Mouse (Mus musculus) neural tube, embryonic 12.5 days (tissue): ENCODE results near the gene Trappc10. TPM values are rescaled to one million over a fixed set of nuclear protein-coding genes. Genes with fewer than 3 reads are reported as not detected.

Experiments used
- ATAC-seq: fragments of 200-750 bp; cut with Nextera tagmentation; 2 replicates; pipeline ENCODE4 v1.8.0; 2017; ENCODE audit warnings: low read depth, mild to moderate bottlenecking, moderate TSS enrichment, moderate library complexity; ENCODE audit not compliant: low FRiP score
- H3K27ac ChIP-seq: fragments of 300-500 bp; sonication (generic); 2 replicates; pipeline ENCODE4 v1.5.1; 2016
- H3K27me3 ChIP-seq: fragments of 300-500 bp; sonication (generic); replicated peaks from 2 replicates; pipeline ENCODE4 v1.6.1; 2016; ENCODE audit warnings: mild to moderate bottlenecking
- H3K36me3 ChIP-seq: fragments of 300-500 bp; sonication (generic); 2 replicates; pipeline ENCODE4 v1.6.1; 2016; ENCODE audit warnings: mild to moderate bottlenecking
- H3K4me1 ChIP-seq: fragments of 300-500 bp; sonication (generic); 2 replicates; pipeline ENCODE4 v1.6.1; 2016
- H3K4me2 ChIP-seq: fragments of 300-500 bp; sonication (generic); replicated peaks from 2 replicates; pipeline ENCODE4 v1.6.1; 2016; ENCODE audit warnings: mild to moderate bottlenecking
- H3K4me3 ChIP-seq: fragments of 300-500 bp; sonication (generic); 2 replicates; pipeline ENCODE4 v1.5.1; 2016
- H3K9ac ChIP-seq: fragments of 300-500 bp; sonication (generic); 2 replicates; pipeline ENCODE4 v1.6.1; 2016; ENCODE audit warnings: mild to moderate bottlenecking
- H3K9me3 ChIP-seq: fragments of 300-500 bp; sonication (generic); 2 replicates; pipeline ENCODE4 v1.6.1; 2016; ENCODE audit warnings: mild to moderate bottlenecking
- WGBS: fragments of 180-500 bp; shearing (Covaris S2); methylation state at CpG from one replicate; pipeline ENCODE4 v1.1.7; 2016; 5-methylcytosine and 5-hydroxymethylcytosine counted together
- polyA plus RNA-seq: library from polyadenylated mRNA; unstranded; fragments of >200 nt; fragmentation: Nextera tagmentation; extraction: Ambion mirVana; gene quantifications from 2 replicates; pipeline ENCODE4 v1.2.1, GENCODE M21; 2016

Gene Trappc10
- polyA plus RNA-seq, 1 experiment from 2014 or later = 24.9 TPM

DNA sequence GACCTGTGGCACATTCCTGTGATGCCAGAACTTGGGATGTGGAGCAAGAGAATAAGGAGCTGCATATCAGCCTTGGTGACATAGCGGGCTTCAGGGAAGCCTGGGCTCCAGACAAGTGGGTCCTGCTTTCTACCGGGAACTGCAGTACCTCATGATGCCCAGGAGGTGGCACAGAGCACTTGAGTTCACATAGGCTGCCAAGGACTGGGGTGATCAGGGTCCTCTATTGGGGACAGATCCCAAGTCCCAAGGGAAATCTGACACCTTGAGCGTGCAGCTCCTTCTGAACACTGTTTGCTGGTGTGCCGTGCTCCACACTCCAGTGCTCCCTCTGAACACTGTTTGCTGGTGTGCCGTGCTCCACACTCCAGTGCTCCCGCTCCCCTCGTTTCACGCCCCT is 34.8 kb upstream of the Trappc10 start:
- no peak overlapping the region for H3K27ac ChIP-seq
- no peaks in the 10 kb centered on the region for H3K4me1 ChIP-seq
- H3K9me3 ChIP-seq = no peaks in the 10 kb centered on the region
- peak; percentile 53 for ATAC-seq
- H3K27me3 ChIP-seq = no peaks in the 10 kb centered on the region
- H3K9ac ChIP-seq = no peak overlapping the region
- H3K36me3 ChIP-seq = peaks cover 72% of the 10 kb centered on the region
- H3K4me3 ChIP-seq = no peak overlapping the region
- no peak overlapping the region for H3K4me2 ChIP-seq
- 56% methylated on average over 8 of the region's 8 CpGs for WGBS

DNA sequence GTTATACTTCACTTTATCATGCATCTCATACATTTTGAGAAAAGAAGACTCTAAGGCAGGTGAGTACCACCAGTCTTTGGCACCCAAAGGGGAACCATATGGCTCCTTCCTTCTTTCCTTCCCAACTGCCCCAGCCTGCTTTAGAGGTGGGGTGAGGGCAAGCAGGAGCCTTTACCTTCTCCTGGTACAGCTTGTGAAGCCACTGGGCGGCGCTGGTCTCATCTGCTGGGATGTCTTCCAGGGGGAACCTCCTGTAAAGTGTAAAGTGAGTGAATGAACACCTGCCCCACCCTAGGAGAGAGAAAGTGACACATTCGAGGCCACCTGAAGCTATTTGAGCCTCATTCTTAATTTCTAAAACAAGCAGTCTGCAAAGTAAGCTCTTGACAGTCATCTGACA is 33.4 kb upstream of the Trappc10 start:
- no peak overlapping the region for H3K4me2 ChIP-seq
- no peak overlapping the region for H3K27ac ChIP-seq
- no peak overlapping the region for H3K9ac ChIP-seq
- no peaks in the 10 kb centered on the region for H3K9me3 ChIP-seq
- H3K36me3 ChIP-seq = peaks cover 68% of the 10 kb centered on the region
- ATAC-seq = no peak
- no peaks in the 10 kb centered on the region for H3K4me1 ChIP-seq
- WGBS = 76% methylated on average over 3 of the region's 3 CpGs
- no peaks in the 10 kb centered on the region for H3K27me3 ChIP-seq
- H3K4me3 ChIP-seq = no peak overlapping the region

DNA sequence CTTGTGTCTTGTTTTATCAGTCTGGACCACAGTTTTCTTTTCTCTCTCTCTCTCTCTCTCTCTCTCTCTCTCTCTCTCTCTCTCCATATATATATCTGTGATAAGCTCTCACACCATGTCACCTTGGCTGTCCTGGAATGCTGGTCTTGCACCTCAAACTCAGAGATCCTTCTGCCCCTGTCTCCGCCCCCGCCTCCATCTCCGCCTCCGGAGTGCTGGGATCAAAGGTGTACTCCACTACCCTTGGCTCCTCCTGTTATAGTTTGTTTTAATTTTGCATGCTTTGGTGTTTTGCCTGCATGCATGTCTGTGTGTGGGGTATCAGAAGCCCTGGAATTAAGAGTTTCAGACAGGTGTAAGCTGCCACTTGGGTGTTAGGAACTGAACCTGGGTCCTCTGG is 31.8 kb upstream of the Trappc10 start:
- Histone ChIP-seq H3K9ac (no peak overlapping the region), H3K4me1 (no peaks in the 10 kb centered on the region)
- WGBS = 95% methylated on average over 4 of the region's 4 CpGs

DNA sequence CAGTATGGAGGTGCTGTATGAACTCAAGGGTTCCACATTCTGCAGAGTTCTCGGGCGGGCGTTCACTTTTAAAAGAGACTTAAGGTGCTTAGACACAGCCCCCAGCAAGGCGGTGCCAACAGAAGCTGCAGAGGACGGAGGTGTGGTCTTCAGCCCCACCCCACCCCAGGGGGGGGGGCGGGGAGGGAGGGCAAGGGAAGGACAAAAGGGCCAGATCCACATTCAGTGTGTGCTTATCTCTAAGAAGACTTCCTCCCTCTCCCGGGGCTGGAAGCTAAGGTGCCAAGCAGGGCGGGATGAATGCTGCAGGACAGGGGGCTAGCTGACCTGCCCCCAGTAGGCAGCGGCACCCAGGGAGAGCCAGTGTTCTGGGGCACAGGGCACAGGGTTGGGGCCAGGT is 28.5 kb upstream of the Trappc10 start:
- Histone ChIP-seq H3K4me3 (no peak overlapping the region), H3K36me3 (peaks cover 48% of the 10 kb centered on the region), H3K27me3 (no peaks in the 10 kb centered on the region), H3K27ac (no peak overlapping the region), H3K9ac (no peak overlapping the region), H3K4me1 (no peaks in the 10 kb centered on the region), H3K4me2 (no peak overlapping the region), H3K9me3 (no peaks in the 10 kb centered on the region)
- 41% methylated on average over 9 of the region's 9 CpGs for WGBS
- no peak for ATAC-seq

More for the DNA sequence above, 31.8 kb upstream of the Trappc10 start:
- Histone ChIP-seq H3K27me3 (no peaks in the 10 kb centered on the region), H3K4me3 (no peak overlapping the region), H3K27ac (no peak overlapping the region), H3K9me3 (no peaks in the 10 kb centered on the region), H3K36me3 (peaks cover 65% of the 10 kb centered on the region), H3K4me2 (no peak overlapping the region)
- ATAC-seq = no peak

DNA sequence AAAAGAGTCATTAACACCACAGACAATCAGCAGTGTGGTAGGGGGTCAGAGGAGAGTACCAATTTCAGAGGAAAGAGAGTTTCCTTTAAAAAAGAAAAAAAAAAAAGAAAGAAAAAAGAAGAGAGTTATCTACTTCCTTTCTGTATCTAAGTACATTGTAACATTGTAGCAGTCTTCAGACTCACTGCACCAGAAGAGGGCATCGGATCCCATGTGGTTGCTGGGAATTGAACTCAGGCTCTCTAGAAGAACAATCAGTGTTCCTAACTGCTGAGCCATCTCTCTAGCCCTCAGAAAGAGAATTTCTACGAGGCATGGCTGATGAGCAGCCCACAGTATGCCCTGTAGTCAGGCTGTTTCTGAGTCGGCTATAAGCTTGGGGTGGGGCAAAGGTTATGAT is 21.4 kb upstream of the Trappc10 start:
- Histone ChIP-seq H3K9ac (no peak overlapping the region), H3K4me2 (no peak overlapping the region), H3K27ac (no peak overlapping the region), H3K36me3 (0 out of 2 replicates have a peak, but pooled peaks cover 3% of the 10 kb centered on the region), H3K4me1 (no peaks in the 10 kb centered on the region), H3K27me3 (no peaks in the 10 kb centered on the region), H3K9me3 (no peaks in the 10 kb centered on the region), H3K4me3 (no peak overlapping the region)
- ATAC-seq = no peak
- WGBS = 69% methylated on average over 3 of the region's 3 CpGs

DNA sequence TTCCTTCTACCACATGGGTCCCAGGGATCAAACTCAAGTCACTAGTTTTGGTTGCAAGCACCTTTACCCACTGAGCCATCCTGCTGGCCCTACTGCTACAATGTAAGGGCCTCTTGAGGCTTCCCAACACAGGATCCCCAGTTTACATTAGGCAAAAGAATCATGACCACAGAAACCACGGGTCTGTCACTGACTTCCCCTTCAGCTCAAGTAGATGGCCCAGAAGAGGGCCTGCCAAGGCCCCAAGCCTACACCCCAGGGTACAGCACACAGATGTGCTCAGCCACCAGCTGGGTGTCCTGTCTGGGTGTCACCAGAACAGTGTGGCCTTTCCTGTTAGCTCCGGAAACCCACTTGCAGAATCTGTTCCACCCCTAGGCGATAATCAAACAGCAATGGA is 20.3 kb upstream of the Trappc10 start:
- H3K27me3 ChIP-seq = no peaks in the 10 kb centered on the region
- H3K36me3 ChIP-seq = no peaks in the 10 kb centered on the region
- H3K4me2 ChIP-seq = no peak overlapping the region
- no peaks in the 10 kb centered on the region for H3K4me1 ChIP-seq
- no peak for ATAC-seq
- H3K9ac ChIP-seq = no peak overlapping the region
- H3K4me3 ChIP-seq = no peak overlapping the region
- H3K27ac ChIP-seq = no peak overlapping the region
- 83% methylated on average over 3 of the region's 3 CpGs for WGBS
- no peaks in the 10 kb centered on the region for H3K9me3 ChIP-seq

DNA sequence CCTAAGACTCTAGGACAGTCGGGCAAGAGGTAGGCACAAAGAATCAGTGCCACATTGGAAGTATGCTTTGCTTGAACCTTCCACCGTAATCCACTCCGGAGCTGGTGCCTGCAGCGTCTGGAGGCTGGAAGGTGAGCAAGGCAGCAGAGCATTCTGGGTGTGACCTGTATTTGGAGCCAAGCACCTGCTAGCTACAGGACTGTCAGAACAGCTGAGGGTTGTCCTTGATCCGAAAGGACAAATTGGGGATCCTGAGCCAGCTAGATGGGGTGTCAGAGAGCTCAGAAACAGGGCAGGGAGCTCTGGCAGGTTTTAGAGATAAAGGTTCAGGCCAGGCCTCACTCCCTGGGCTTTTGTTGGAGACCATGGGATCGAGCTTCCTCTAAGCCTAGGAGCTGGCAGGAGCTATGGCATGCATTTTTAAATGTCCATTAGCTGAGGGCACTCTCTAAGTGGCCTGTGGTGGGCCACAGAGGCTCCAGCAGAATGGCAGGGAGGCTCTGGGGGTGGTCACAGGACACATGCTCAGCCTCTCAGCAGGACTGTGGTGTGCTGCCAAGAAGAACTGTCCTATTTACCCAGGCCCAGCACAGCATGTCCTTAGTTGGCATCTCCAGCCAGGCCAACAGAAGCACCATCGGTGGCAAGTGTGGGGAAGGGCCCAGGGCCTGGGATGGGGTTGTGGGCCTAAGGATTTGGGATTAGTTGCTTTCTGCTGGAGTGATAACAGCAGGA is 16.6 kb upstream of the Trappc10 start:
- Histone ChIP-seq H3K4me3 (no peak overlapping the region), H3K27ac (no peak overlapping the region), H3K27me3 (no peaks in the 10 kb centered on the region), H3K9me3 (no peaks in the 10 kb centered on the region), H3K4me1 (no peaks in the 10 kb centered on the region), H3K4me2 (no peak overlapping the region), H3K9ac (no peak overlapping the region), H3K36me3 (no peaks in the 10 kb centered on the region)
- ATAC-seq = no peak
- WGBS = 71% methylated on average over 7 of the region's 7 CpGs

DNA sequence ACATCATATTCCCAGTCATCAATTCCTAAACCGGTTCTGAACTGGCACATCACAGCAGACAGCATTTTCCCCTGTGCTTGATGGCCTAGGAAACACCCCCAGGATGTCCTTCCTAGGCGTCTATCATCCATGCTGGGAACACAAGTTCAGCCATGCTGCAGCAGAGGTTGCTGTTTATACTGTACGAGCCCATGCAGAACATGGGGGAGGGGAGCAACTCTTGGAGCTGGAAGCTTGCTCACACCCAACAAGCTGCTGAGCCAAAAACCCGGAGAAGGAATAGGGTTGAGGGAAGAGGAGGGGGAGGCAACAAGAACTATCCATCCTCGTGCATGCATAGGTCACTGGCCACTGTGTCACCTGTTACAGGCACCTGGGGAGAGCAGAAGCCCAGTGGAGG is 15.9 kb upstream of the Trappc10 start:
- Histone ChIP-seq H3K9ac (no peak overlapping the region), H3K4me1 (no peaks in the 10 kb centered on the region), H3K4me2 (no peak overlapping the region), H3K27ac (no peak overlapping the region), H3K4me3 (no peak overlapping the region), H3K36me3 (no peaks in the 10 kb centered on the region), H3K9me3 (no peaks in the 10 kb centered on the region), H3K27me3 (no peaks in the 10 kb centered on the region)
- WGBS = 28% methylated on average over 5 of the region's 5 CpGs
- no peak for ATAC-seq

DNA sequence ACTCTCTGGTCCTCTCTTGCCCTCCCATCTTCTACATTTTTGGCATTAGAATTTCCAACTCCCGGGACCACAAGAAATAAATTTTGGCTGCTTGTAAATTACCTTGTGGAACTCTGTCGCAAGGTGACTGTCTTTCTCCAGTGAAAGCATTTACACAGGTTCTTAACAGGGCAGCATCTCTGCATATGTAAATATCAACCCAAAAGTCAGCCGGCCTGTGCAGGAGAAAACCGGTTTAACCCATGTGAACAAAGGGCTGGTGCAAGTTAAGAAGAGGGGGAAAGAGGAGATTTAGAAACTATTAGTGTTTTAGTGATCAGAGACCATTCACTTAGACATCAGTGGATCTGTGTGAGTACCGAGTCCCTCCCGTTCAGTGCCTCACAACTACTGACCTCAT is 15.3 kb upstream of the Trappc10 start:
- 53% methylated on average over 6 of the region's 6 CpGs for WGBS

DNA sequence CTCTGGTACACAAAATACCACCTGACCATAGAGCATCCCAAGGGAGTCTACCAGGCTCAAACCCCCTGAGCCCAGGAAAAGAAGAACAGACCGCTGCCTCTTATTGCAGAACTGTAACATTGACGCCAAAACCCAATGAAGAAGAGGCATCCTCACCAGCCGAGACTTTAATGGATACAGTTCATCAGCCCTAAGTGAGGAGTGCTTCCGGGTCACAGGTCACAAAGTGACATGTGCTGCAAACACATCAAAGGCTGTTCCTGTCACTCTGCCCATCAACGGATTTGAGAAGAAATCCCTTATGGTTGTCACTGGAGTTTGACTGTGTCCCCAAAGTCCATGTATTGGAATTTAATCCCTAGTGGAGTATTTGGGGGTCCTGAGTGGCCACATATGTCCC is 14.8 kb upstream of the Trappc10 start:
- H3K9me3 ChIP-seq = no peaks in the 10 kb centered on the region
- WGBS = 80% methylated on average over 5 of the region's 5 CpGs
- H3K36me3 ChIP-seq = no peaks in the 10 kb centered on the region
- no peaks in the 10 kb centered on the region for H3K4me1 ChIP-seq
- no peak overlapping the region for H3K9ac ChIP-seq
- no peaks in the 10 kb centered on the region for H3K27me3 ChIP-seq
- no peak overlapping the region for H3K4me2 ChIP-seq
- H3K27ac ChIP-seq = no peak overlapping the region
- no peak for ATAC-seq
- H3K4me3 ChIP-seq = no peak overlapping the region

More for the DNA sequence above, 15.3 kb upstream of the Trappc10 start:
- H3K4me1 ChIP-seq = no peaks in the 10 kb centered on the region
- no peaks in the 10 kb centered on the region for H3K36me3 ChIP-seq
- no peaks in the 10 kb centered on the region for H3K9me3 ChIP-seq
- no peak overlapping the region for H3K27ac ChIP-seq
- H3K27me3 ChIP-seq = no peaks in the 10 kb centered on the region
- no peak for ATAC-seq
- H3K4me3 ChIP-seq = no peak overlapping the region
- H3K4me2 ChIP-seq = no peak overlapping the region
- H3K9ac ChIP-seq = no peak overlapping the region

DNA sequence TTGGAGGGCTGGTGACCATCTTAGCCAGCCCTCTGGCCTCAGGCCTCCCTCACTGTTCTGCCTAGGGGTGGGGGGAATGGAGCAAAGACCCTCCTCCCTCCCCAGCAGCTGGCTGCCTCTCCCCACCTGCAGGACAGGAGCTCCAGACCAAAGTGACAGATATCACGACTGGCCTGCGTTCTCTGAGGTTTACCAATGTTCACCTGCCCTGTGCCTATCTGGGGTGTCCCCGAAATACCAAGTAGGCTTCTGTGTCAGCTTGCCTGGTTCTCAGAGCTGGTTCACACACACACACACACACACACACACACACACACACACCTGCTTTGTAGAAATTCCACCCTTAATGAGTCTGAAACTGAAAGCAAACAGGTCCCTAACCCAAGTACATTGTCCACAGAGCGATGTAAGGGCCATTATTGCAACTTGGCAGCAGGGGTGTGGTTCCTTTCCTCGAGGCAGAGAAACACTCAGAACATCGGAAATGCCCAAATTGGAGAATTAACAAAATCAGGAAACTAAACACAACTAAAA is 13.8 kb upstream of the Trappc10 start:
- Histone ChIP-seq H3K36me3 (no peaks in the 10 kb centered on the region), H3K4me3 (no peak overlapping the region), H3K27ac (no peak overlapping the region), H3K27me3 (no peaks in the 10 kb centered on the region), H3K9me3 (no peaks in the 10 kb centered on the region), H3K9ac (no peak overlapping the region), H3K4me2 (no peak overlapping the region), H3K4me1 (no peaks in the 10 kb centered on the region)
- ATAC-seq = no peak
- 79% methylated on average over 6 of the region's 6 CpGs for WGBS

DNA sequence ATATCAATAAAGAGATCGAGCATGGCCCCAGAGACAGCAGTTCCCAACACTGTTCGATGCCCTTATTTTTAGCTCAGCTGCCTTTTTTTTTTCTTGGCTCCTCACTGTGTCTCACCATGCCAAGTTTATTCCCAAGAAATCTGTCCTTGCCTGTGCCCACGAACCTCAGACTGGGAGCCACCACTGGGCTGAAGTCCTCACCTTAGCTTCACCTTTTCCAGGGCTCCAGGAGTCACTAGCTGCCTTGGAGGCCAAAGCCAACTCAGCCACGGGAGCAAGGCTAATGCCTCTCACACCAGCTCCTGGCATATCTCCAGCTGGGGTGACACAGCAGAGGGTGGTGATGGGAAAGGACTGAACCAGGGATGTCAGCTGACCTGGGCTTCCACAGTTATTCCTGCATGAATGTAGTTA is 11.2 kb upstream of the Trappc10 start:
- Histone ChIP-seq H3K9ac (no peak overlapping the region), H3K36me3 (no peaks in the 10 kb centered on the region), H3K9me3 (no peaks in the 10 kb centered on the region; the same call in 1 of the 2 replicates), H3K4me3 (no peak overlapping the region), H3K27me3 (no peaks in the 10 kb centered on the region), H3K4me2 (no peak overlapping the region), H3K27ac (no peak overlapping the region), H3K4me1 (no peaks in the 10 kb centered on the region)
- ATAC-seq = no peak
- WGBS = 82% methylated on average over 4 of the region's 4 CpGs

DNA sequence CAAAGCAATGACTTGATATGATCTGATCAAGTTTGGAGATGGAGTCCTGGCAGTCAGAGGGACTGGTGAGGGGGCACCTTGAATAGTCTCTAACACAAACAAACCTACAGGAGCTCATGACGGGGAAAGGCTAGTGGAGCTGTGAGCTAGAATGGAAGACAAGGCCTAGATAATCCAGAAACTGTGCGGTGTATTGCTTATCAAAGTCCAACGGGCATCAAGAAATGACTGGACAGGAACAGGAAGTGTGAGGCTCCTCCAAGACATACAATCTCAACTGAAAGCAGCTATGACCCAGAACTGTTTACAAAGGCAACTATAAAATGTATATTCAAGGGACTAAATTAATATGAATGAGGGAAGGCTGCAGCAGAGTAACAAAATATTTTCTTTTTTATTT is 2.8 kb upstream of the Trappc10 start:
- Histone ChIP-seq H3K4me1 (peaks cover 17% of the 10 kb centered on the region), H3K36me3 (no peaks in the 10 kb centered on the region), H3K9ac (no peak overlapping the region), H3K4me3 (no peak overlapping the region), H3K27ac (no peak overlapping the region), H3K9me3 (no peaks in the 10 kb centered on the region; the same call in 1 of the 2 replicates), H3K27me3 (no peaks in the 10 kb centered on the region), H3K4me2 (no peak overlapping the region)
- no peak for ATAC-seq
- 91% methylated on average over 3 of the region's 3 CpGs for WGBS
